ENCODE assay signal across 10 mouse cellular contexts in the genomic region with DNA sequence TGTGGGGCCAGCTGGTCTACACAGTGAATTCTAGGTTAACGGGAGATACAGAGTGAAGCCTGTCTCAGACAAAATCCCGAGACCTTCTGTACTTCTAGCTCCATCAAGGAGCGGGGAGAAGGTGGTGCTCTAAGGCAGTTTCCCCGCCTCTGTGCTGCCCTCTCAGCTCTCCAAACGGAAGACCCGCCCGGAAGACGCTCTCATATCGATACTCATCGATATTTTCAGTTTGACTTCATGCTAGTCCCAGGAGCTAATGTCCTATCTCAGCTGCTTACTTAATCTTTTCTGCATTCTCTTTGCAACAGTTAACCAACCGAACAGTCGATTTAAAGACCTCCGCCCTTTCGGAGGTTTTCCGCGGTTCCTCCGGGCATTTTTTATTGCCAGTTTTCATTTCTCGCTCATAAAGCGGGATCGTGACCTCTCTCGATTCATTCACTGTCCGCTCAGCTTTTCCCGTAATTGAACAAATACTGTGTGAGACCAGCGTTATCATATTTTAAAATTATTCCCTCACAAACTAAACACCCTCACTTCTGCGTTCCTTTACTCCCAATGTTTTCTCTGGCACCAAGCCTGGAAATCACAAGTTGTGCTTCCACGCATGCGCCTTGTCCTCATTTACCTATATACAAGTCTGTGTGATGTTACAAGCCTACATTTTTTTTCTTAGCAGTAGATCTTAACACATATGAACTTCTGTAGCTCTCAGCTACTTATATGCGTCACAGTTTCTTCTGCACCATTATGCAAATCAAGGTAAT. TPM values are rescaled to one million over a fixed set of nuclear protein-coding genes. Genes with fewer than 3 reads are reported as not detected.
DNase-seq lines count a peak whose midpoint lies in the region; ATAC-seq lines count a peak whose summit lies in the region.
"Had no signal": no experiment of that assay in that cellular context is flagged by ENCODE, and none has a peak within 500 bp of the region (broad histone marks: within the 10 kb centered on the region; RNA-seq: fewer than 3 reads in every experiment).

No protein-coding gene starts in this region.

- no peaks in the 10 kb centered on the region for H3K27me3 ChIP-seq in forebrain, embryonic 14.5 days (replicated peaks; ENCODE audit: control insufficient read depth, insufficient read depth, low read length)
- no peaks in the 10 kb centered on the region for H3K27me3 ChIP-seq in forebrain, embryonic 11.5 days (ENCODE audit: control insufficient read depth, insufficient read depth, low read length)
- H3K27me3 ChIP-seq in liver, embryonic 12.5 days (replicated peaks): peaks cover 4% of the 10 kb centered on the region; the same call in 1 of the 2 replicates
- no peaks in the 10 kb centered on the region for H3K27me3 ChIP-seq in neural tube, embryonic 13.5 days
- no peaks in the 10 kb centered on the region for H3K27me3 ChIP-seq in midbrain, embryonic 11.5 days (ENCODE audit: control insufficient read depth, insufficient read depth, low read length)

- no peaks in the 10 kb centered on the region for H3K36me3 ChIP-seq in forebrain, embryonic 14.5 days (ENCODE audit: control insufficient read depth, insufficient read depth, low read length)
- no peaks in the 10 kb centered on the region for H3K36me3 ChIP-seq in forebrain, embryonic 11.5 days (ENCODE audit: control insufficient read depth, insufficient read depth, low read length)
- H3K36me3 ChIP-seq in liver, embryonic 12.5 days: peaks cover 21% of the 10 kb centered on the region
- no peaks in the 10 kb centered on the region for H3K36me3 ChIP-seq in neural tube, embryonic 13.5 days
- H3K36me3 ChIP-seq in midbrain, embryonic 11.5 days (ENCODE audit: control insufficient read depth, insufficient read depth, low read length): no peaks in the 10 kb centered on the region; the same call in 1 of the 2 replicates

- H3K27ac ChIP-seq in forebrain, embryonic 14.5 days (ENCODE audit: low read depth, low read length): no peak overlapping the region
- no peak overlapping the region for H3K27ac ChIP-seq in forebrain, embryonic 11.5 days (ENCODE audit: low read depth, low read length)
- H3K27ac ChIP-seq in liver, embryonic 12.5 days: no peak overlapping the region
- no peak overlapping the region for H3K27ac ChIP-seq in neural tube, embryonic 13.5 days (replicated peaks)
- no peak overlapping the region for H3K27ac ChIP-seq in midbrain, embryonic 11.5 days (ENCODE audit: low read depth, low read length)

- no peak overlapping the region for H3K4me3 ChIP-seq in forebrain, embryonic 14.5 days (ENCODE audit: low read depth, low read length)
- no peak overlapping the region for H3K4me3 ChIP-seq in forebrain, embryonic 11.5 days (ENCODE audit: low read depth, low read length)
- no peak overlapping the region for H3K4me3 ChIP-seq in liver, embryonic 12.5 days
- H3K4me3 ChIP-seq in neural tube, embryonic 13.5 days: peak overlapping the region; percentile 8
- no peak overlapping the region for H3K4me3 ChIP-seq in midbrain, embryonic 11.5 days (ENCODE audit: low read depth, low read length)

- H3K4me1 ChIP-seq in forebrain, embryonic 14.5 days (ENCODE audit: control insufficient read depth, insufficient read depth, low read length): no peaks in the 10 kb centered on the region
- H3K4me1 ChIP-seq in forebrain, embryonic 11.5 days (replicated peaks; ENCODE audit: control insufficient read depth, insufficient read depth, low read length): no peaks in the 10 kb centered on the region
- no peaks in the 10 kb centered on the region for H3K4me1 ChIP-seq in liver, embryonic 12.5 days
- peaks cover 13% of the 10 kb centered on the region for H3K4me1 ChIP-seq in neural tube, embryonic 13.5 days (replicated peaks)
- H3K4me1 ChIP-seq in midbrain, embryonic 11.5 days (ENCODE audit: control insufficient read depth, insufficient read depth, low read length): no peaks in the 10 kb centered on the region

- no peak overlapping the region for H3K4me2 ChIP-seq in forebrain, embryonic 14.5 days (ENCODE audit: low read length)
- H3K4me2 ChIP-seq in forebrain, embryonic 11.5 days (ENCODE audit: low read depth, low read length, severe bottlenecking): no peak overlapping the region
- peak overlapping the region; percentile 11; the same call in 1 of the 2 replicates for H3K4me2 ChIP-seq in liver, embryonic 12.5 days
- peak overlapping the region; percentile 28 for H3K4me2 ChIP-seq in neural tube, embryonic 13.5 days
- no peak overlapping the region for H3K4me2 ChIP-seq in midbrain, embryonic 11.5 days

- peak; percentile 45 for DNase-seq in forebrain, embryonic 14.5 days (ENCODE audit: low spot score)
- DNase-seq in forebrain, embryonic 11.5 days (ENCODE audit: low spot score): no peak
- no peak for DNase-seq in liver
- DNase-seq in induced T-regulatory cell, adult 2 months (ENCODE audit: low read depth): peak; percentile 56
- no peak for DNase-seq in urinary bladder, adult 2 months (ENCODE audit: low spot score)
- DNase-seq in midbrain, embryonic 11.5 days (ENCODE audit: low spot score, missing footprints): no peak
- DNase-seq: cerebellum, postnatal 14 days had no signal

- 81% methylated on average over 28 of the region's 28 CpGs for WGBS in forebrain, embryonic 14.5 days
- WGBS in forebrain, embryonic 11.5 days: 87% methylated on average over 28 of the region's 28 CpGs
- WGBS in liver, embryonic 12.5 days (ENCODE audit: insufficient replicate concordance): 72% methylated on average over 28 of the region's 28 CpGs
- 71% methylated on average over 28 of the region's 28 CpGs for WGBS in neural tube, embryonic 13.5 days
- WGBS in midbrain, embryonic 11.5 days: 84% methylated on average over 28 of the region's 28 CpGs

- H3K9me3 ChIP-seq in forebrain, embryonic 14.5 days (replicated peaks; ENCODE audit: control insufficient read depth, low read length): no peaks in the 10 kb centered on the region
- no peaks in the 10 kb centered on the region for H3K9me3 ChIP-seq in forebrain, embryonic 11.5 days (ENCODE audit: control insufficient read depth, low read length)
- H3K9me3 ChIP-seq in liver, embryonic 12.5 days (replicated peaks): no peaks in the 10 kb centered on the region
- H3K9me3 ChIP-seq in neural tube, embryonic 13.5 days: no peaks in the 10 kb centered on the region
- H3K9me3 ChIP-seq in midbrain, embryonic 11.5 days (ENCODE audit: control insufficient read depth, low read length): no peaks in the 10 kb centered on the region

- no peak for ATAC-seq in forebrain, embryonic 14.5 days
- no peak for ATAC-seq in forebrain, embryonic 11.5 days (replicated peaks; ENCODE audit: low FRiP score)
- ATAC-seq in liver, embryonic 12.5 days: no peak
- no peak for ATAC-seq in neural tube, embryonic 13.5 days (ENCODE audit: low read depth)
- no peak for ATAC-seq in midbrain, embryonic 11.5 days (ENCODE audit: low FRiP score)

- no peak overlapping the region for H3K9ac ChIP-seq in forebrain, embryonic 14.5 days (ENCODE audit: low read length)
- H3K9ac ChIP-seq in forebrain, embryonic 11.5 days (ENCODE audit: low read length): no peak overlapping the region
- H3K9ac ChIP-seq in liver, embryonic 12.5 days: no peak overlapping the region
- H3K9ac ChIP-seq in neural tube, embryonic 13.5 days: no peak overlapping the region
- no peak overlapping the region for H3K9ac ChIP-seq in midbrain, embryonic 11.5 days (ENCODE audit: low read length)

RNA-seq across cellular contexts. Expression of a gene that starts 10.9 kb away (rescaled TPM):
- 55.8 and 61.7 TPM in 2 replicates for polyA plus RNA-seq in forebrain, embryonic 14.5 days (2014; fragmentation: Nextera tagmentation; extraction: Ambion mirVana)
- polyA plus RNA-seq in forebrain, embryonic 11.5 days (2014; fragmentation: Nextera tagmentation; extraction: Ambion mirVana): 59.4 and 66.6 TPM in 2 replicates
- polyA plus RNA-seq in liver, embryonic 12.5 days (2016; fragmentation: Nextera tagmentation; extraction: Ambion mirVana): 30.3 and 31.5 TPM in 2 replicates
- 51.5 and 56.3 TPM in 2 replicates for polyA plus RNA-seq in neural tube, embryonic 13.5 days (2015; fragmentation: Nextera tagmentation; extraction: Ambion mirVana)
- polyA plus RNA-seq in urinary bladder, adult 2 months (2012; rRNA removed): 33.4 and 33.8 TPM in 2 replicates
- polyA plus RNA-seq in midbrain, embryonic 11.5 days (2014; fragmentation: Nextera tagmentation; extraction: Ambion mirVana): 61.5 and 62.6 TPM in 2 replicates

RNA-seq across cellular contexts. Expression of a gene that starts 17.3 kb away (rescaled TPM):
- polyA plus RNA-seq in forebrain, embryonic 14.5 days (2014; fragmentation: Nextera tagmentation; extraction: Ambion mirVana): 0.63 and 2.7 TPM in 2 replicates
- 3.0 TPM in 1 of 2 replicates, not detected in the other for polyA plus RNA-seq in forebrain, embryonic 11.5 days (2014; fragmentation: Nextera tagmentation; extraction: Ambion mirVana)
- 4.9 and 5.2 TPM in 2 replicates for polyA plus RNA-seq in liver, embryonic 12.5 days (2016; fragmentation: Nextera tagmentation; extraction: Ambion mirVana)
- 3.0 and 3.5 TPM in 2 replicates for polyA plus RNA-seq in neural tube, embryonic 13.5 days (2015; fragmentation: Nextera tagmentation; extraction: Ambion mirVana)
- 1.8 TPM in 1 of 2 replicates, not detected in the other for polyA plus RNA-seq in urinary bladder, adult 2 months (2012; rRNA removed)
- 1.5 and 4.6 TPM in 2 replicates for polyA plus RNA-seq in midbrain, embryonic 11.5 days (2014; fragmentation: Nextera tagmentation; extraction: Ambion mirVana)
- polyA plus RNA-seq: frontal cortex, adult 2 months had no signal

RNA-seq across cellular contexts. Expression of a gene that starts 17.4 kb away (rescaled TPM):
- 30.0 and 41.3 TPM in 2 replicates for polyA plus RNA-seq in forebrain, embryonic 14.5 days (2014; fragmentation: Nextera tagmentation; extraction: Ambion mirVana)
- polyA plus RNA-seq in forebrain, embryonic 11.5 days (2014; fragmentation: Nextera tagmentation; extraction: Ambion mirVana): 11.6 and 15.6 TPM in 2 replicates
- 2,820 and 2,901 TPM in 2 replicates for polyA plus RNA-seq in liver, embryonic 12.5 days (2016; fragmentation: Nextera tagmentation; extraction: Ambion mirVana)
- polyA plus RNA-seq in neural tube, embryonic 13.5 days (2015; fragmentation: Nextera tagmentation; extraction: Ambion mirVana): 27.1 and 41.0 TPM in 2 replicates
- polyA plus RNA-seq in urinary bladder, adult 2 months (2012; rRNA removed): 329 and 368 TPM in 2 replicates
- 18.0 and 18.7 TPM in 2 replicates for polyA plus RNA-seq in midbrain, embryonic 11.5 days (2014; fragmentation: Nextera tagmentation; extraction: Ambion mirVana)

Comparison
In these comparisons a context has a peak if more than half of its experiments do, and no peak if none do; other contexts are left out.
1. DNase-seq: peak in forebrain, embryonic 14.5 days (single experiment) and induced T-regulatory cell, adult 2 months (single experiment); none in forebrain, embryonic 11.5 days (single experiment), liver (single experiment), urinary bladder, adult 2 months (single experiment) and midbrain, embryonic 11.5 days (single experiment).
2. H3K4me2 ChIP-seq: peak in liver, embryonic 12.5 days (single experiment) and neural tube, embryonic 13.5 days (single experiment); none in forebrain, embryonic 14.5 days (single experiment), forebrain, embryonic 11.5 days (single experiment) and midbrain, embryonic 11.5 days (single experiment).